Mouse (Mus musculus) midbrain, embryonic 13.5 days (tissue): ENCODE data around the gene Pcgf1. TPM values are rescaled to one million over a fixed set of nuclear protein-coding genes. Genes with fewer than 3 reads are reported as not detected.

Experiments used
- ATAC-seq: fragments of 200-750 bp; cut with Nextera tagmentation; 2 replicates; pipeline ENCODE4 v1.8.0; 2017; ENCODE audit warnings: mild to moderate bottlenecking, moderate TSS enrichment, moderate library complexity
- H3K27ac ChIP-seq: fragments of 300-500 bp; sonication (generic); 2 replicates; pipeline ENCODE4 v1.5.1; 2015; ENCODE audit warnings: inconsistent platforms, mild to moderate bottlenecking, moderate library complexity
- H3K27me3 ChIP-seq: fragments of 300-500 bp; sonication (generic); 2 replicates; pipeline ENCODE4 v1.6.1; 2015; ENCODE audit warnings: mild to moderate bottlenecking, inconsistent platforms
- H3K36me3 ChIP-seq: fragments of 300-500 bp; sonication (generic); 2 replicates; pipeline ENCODE4 v1.6.1; 2015; ENCODE audit warnings: mild to moderate bottlenecking, inconsistent platforms
- H3K4me1 ChIP-seq: fragments of 300-500 bp; sonication (generic); replicated peaks from 2 replicates; pipeline ENCODE4 v1.6.1; 2015; ENCODE audit warnings: inconsistent platforms
- H3K4me2 ChIP-seq: fragments of 300-500 bp; sonication (generic); replicated peaks from 2 replicates; pipeline ENCODE4 v1.6.1; 2015; ENCODE audit warnings: moderate library complexity, mild to moderate bottlenecking, inconsistent platforms
- H3K4me3 ChIP-seq: fragments of 300-500 bp; sonication (generic); replicated peaks from 2 replicates; pipeline ENCODE4 v1.5.1; 2015; ENCODE audit warnings: mild to moderate bottlenecking, inconsistent platforms
- H3K9ac ChIP-seq: fragments of 300-500 bp; sonication (generic); replicated peaks from 2 replicates; pipeline ENCODE4 v1.6.1; 2015; ENCODE audit warnings: mild to moderate bottlenecking, inconsistent platforms
- H3K9me3 ChIP-seq: fragments of 300-500 bp; sonication (generic); 2 replicates; pipeline ENCODE4 v1.6.1; 2016; ENCODE audit warnings: mild to moderate bottlenecking, inconsistent platforms
- WGBS: fragments of 180-500 bp; shearing (Covaris S2); methylation state at CpG from one replicate; pipeline ENCODE4 v1.1.7; 2015; 5-methylcytosine and 5-hydroxymethylcytosine counted together
- polyA plus RNA-seq: library from polyadenylated mRNA; unstranded; fragments of >200 nt; fragmentation: Nextera tagmentation; extraction: Ambion mirVana; gene quantifications from 2 replicates; pipeline ENCODE4 v1.2.1, GENCODE M21; 2015

The Pcgf1 gene
- polyA plus RNA-seq, 1 experiment from 2014 or later: 53.4 TPM

GRCm38 (mm10) chr6:83108762-83109668 is 31.3 kb downstream of the Pcgf1 start, which contains the start of gene Mrpl53:
Gene Mrpl53, plus strand, starts transcription at chr6:83109040.
- H3K9me3 ChIP-seq: no peaks in the 10 kb centered on the region
- H3K4me1 ChIP-seq: peaks cover 27% of the 10 kb centered on the region
- peak within 1 kb of the TSS; percentile 82 for H3K4me2 ChIP-seq
- ATAC-seq: peak; percentile 93
- no peaks in the 10 kb centered on the region for H3K27me3 ChIP-seq
- H3K9ac ChIP-seq: peak within 1 kb of the TSS; percentile 88
- H3K27ac ChIP-seq: peak within 1 kb of the TSS; percentile 86
- under 1% methylated on average over 76 of the region's 76 CpGs for WGBS
- peaks cover 23% of the 10 kb centered on the region for H3K36me3 ChIP-seq
- peak within 1 kb of the TSS; percentile 87 for H3K4me3 ChIP-seq

- H3K9ac ChIP-seq: no peak overlapping the region
- no peak overlapping the region for H3K27ac ChIP-seq
- no peaks in the 10 kb centered on the region for H3K27me3 ChIP-seq
- WGBS: 91% methylated on average over 4 of the region's 4 CpGs
- ATAC-seq: no peak
- no peak overlapping the region for H3K4me2 ChIP-seq
- H3K4me3 ChIP-seq: no peak overlapping the region
- peaks cover 44% of the 10 kb centered on the region for H3K4me1 ChIP-seq
- H3K9me3 ChIP-seq: no peaks in the 10 kb centered on the region
- peaks cover 12% of the 10 kb centered on the region for H3K36me3 ChIP-seq
Measured at GRCm38 (mm10) chr6:83111510-83112136, 34.0 kb downstream of the Pcgf1 start.

- Histone ChIP-seq H3K27me3 (no peaks in the 10 kb centered on the region), H3K4me1 (peaks cover 55% of the 10 kb centered on the region), H3K27ac (peak within 1 kb of the TSS; percentile 84), H3K9me3 (no peaks in the 10 kb centered on the region), H3K36me3 (peaks cover 37% of the 10 kb centered on the region), H3K9ac (peak within 1 kb of the TSS; percentile 93), H3K4me2 (peak within 1 kb of the TSS; percentile 88), H3K4me3 (peak within 1 kb of the TSS; percentile 88)
- peak; percentile 88 for ATAC-seq
- 2% methylated on average over 49 of the region's 58 CpGs for WGBS
Measured at GRCm38 (mm10) chr6:83115011-83115671, 37.5 kb downstream of the Pcgf1 start, which contains the start of gene Mogs. Gene Mogs, plus strand, starts transcription at chr6:83115496.

- Histone ChIP-seq H3K36me3 (peaks cover 36% of the 10 kb centered on the region), H3K4me3 (peak overlapping the region; percentile 88), H3K4me2 (peak overlapping the region; percentile 88), H3K9me3 (no peaks in the 10 kb centered on the region), H3K4me1 (peaks cover 58% of the 10 kb centered on the region), H3K27ac (peak overlapping the region; percentile 84), H3K27me3 (no peaks in the 10 kb centered on the region), H3K9ac (peak overlapping the region; percentile 93)
- WGBS: 1% methylated on average over 37 of the region's 48 CpGs
- peak; percentile 44 for ATAC-seq
Measured at GRCm38 (mm10) chr6:83115682-83116372, 38.2 kb downstream of the Pcgf1 start.

- no peaks in the 10 kb centered on the region for H3K27me3 ChIP-seq
- 0 out of 2 replicates have a peak overlapping the region, but pooled peaks have one; percentile 84 for H3K27ac ChIP-seq
- H3K4me1 ChIP-seq: peaks cover 56% of the 10 kb centered on the region
- H3K4me3 ChIP-seq: peak overlapping the region; percentile 88
- no peaks in the 10 kb centered on the region for H3K9me3 ChIP-seq
- peaks cover 33% of the 10 kb centered on the region for H3K36me3 ChIP-seq
- H3K9ac ChIP-seq: peak overlapping the region; percentile 93
- H3K4me2 ChIP-seq: peak overlapping the region; percentile 88
- 80% methylated on average over 11 of the region's 11 CpGs for WGBS
- no peak for ATAC-seq
Measured at GRCm38 (mm10) chr6:83116373-83117164, 38.9 kb downstream of the Pcgf1 start.

- peak overlapping the region; percentile 93; the same call in 1 of the 2 replicates for H3K9ac ChIP-seq
- peak overlapping the region; percentile 88; the same call in 1 of the 2 replicates for H3K4me3 ChIP-seq
- no peaks in the 10 kb centered on the region for H3K9me3 ChIP-seq
- H3K4me2 ChIP-seq: peak overlapping the region; percentile 88
- WGBS: 88% methylated on average over 4 of the region's 4 CpGs
- peaks cover 33% of the 10 kb centered on the region for H3K36me3 ChIP-seq
- H3K4me1 ChIP-seq: peaks cover 57% of the 10 kb centered on the region
- H3K27me3 ChIP-seq: no peaks in the 10 kb centered on the region
- no peak overlapping the region for H3K27ac ChIP-seq
- ATAC-seq: no peak
Measured at GRCm38 (mm10) chr6:83117165-83117438, 39.4 kb downstream of the Pcgf1 start.

GRCm38 (mm10) chr6:83117616-83118015 is 39.9 kb downstream of the Pcgf1 start:
- ATAC-seq: no peak
- 94% methylated on average over 13 of the region's 13 CpGs for WGBS
- peaks cover 33% of the 10 kb centered on the region for H3K36me3 ChIP-seq
- H3K27me3 ChIP-seq: no peaks in the 10 kb centered on the region
- no peak overlapping the region for H3K4me2 ChIP-seq
- no peak overlapping the region for H3K9ac ChIP-seq
- 0 out of 2 replicates have a peak overlapping the region, but pooled peaks have one; percentile 1 for H3K4me3 ChIP-seq
- peaks cover 62% of the 10 kb centered on the region for H3K4me1 ChIP-seq
- no peak overlapping the region for H3K27ac ChIP-seq
- H3K9me3 ChIP-seq: no peaks in the 10 kb centered on the region

- Histone ChIP-seq H3K4me1 (peaks cover 70% of the 10 kb centered on the region), H3K9ac (no peak overlapping the region), H3K9me3 (no peaks in the 10 kb centered on the region), H3K27ac (no peak overlapping the region), H3K27me3 (no peaks in the 10 kb centered on the region), H3K36me3 (peaks cover 33% of the 10 kb centered on the region), H3K4me2 (no peak overlapping the region), H3K4me3 (no peak overlapping the region)
- WGBS: 86% methylated on average over 11 of the region's 11 CpGs
- ATAC-seq: no peak
Measured at GRCm38 (mm10) chr6:83118369-83118768, 40.7 kb downstream of the Pcgf1 start.

GRCm38 (mm10) chr6:83118825-83119733 is 41.4 kb downstream of the Pcgf1 start:
- peaks cover 77% of the 10 kb centered on the region for H3K4me1 ChIP-seq
- H3K27me3 ChIP-seq: no peaks in the 10 kb centered on the region
- 88% methylated on average over 14 of the region's 14 CpGs for WGBS
- H3K27ac ChIP-seq: peak overlapping the region; percentile 9; the same call in 1 of the 2 replicates
- no peaks in the 10 kb centered on the region for H3K9me3 ChIP-seq
- peak overlapping the region; percentile 98 for H3K4me2 ChIP-seq
- peak overlapping the region; percentile 74 for H3K4me3 ChIP-seq
- H3K9ac ChIP-seq: peak overlapping the region; percentile 92
- no peak for ATAC-seq
- H3K36me3 ChIP-seq: peaks cover 33% of the 10 kb centered on the region

GRCm38 (mm10) chr6:83119734-83120051 is 42.0 kb downstream of the Pcgf1 start:
- no peaks in the 10 kb centered on the region for H3K27me3 ChIP-seq
- H3K4me3 ChIP-seq: peak overlapping the region; percentile 74
- no peak for ATAC-seq
- H3K36me3 ChIP-seq: peaks cover 33% of the 10 kb centered on the region
- H3K4me2 ChIP-seq: peak overlapping the region; percentile 98
- 0 out of 2 replicates have a peak overlapping the region, but pooled peaks have one; percentile 9 for H3K27ac ChIP-seq
- H3K4me1 ChIP-seq: peaks cover 79% of the 10 kb centered on the region
- H3K9ac ChIP-seq: peak overlapping the region; percentile 92
- H3K9me3 ChIP-seq: no peaks in the 10 kb centered on the region
- WGBS: 49% methylated on average over 7 of the region's 7 CpGs
